Mouse (Mus musculus): ENCODE measurements at regions not wholly inside any gene's neighbourhood (a gene's known extent, or its start where the extent isn't known, plus 50 kb on each side); places are given as distances from the start of the nearest gene placed in this dataset.

- H3K27ac ChIP-seq (ENCODE audit: low read length) = peak overlapping the region; percentile 33; the same call in 1 of the 2 replicates
- H3K36me3 ChIP-seq (ENCODE audit: control insufficient read depth, insufficient read depth, low read length) = no peaks in the 10 kb centered on the region
- H3K9ac ChIP-seq (ENCODE audit: low read length) = no peak overlapping the region
- H3K4me2 ChIP-seq (ENCODE audit: low read depth, low read length) = no peak overlapping the region
- no peak for ATAC-seq (ENCODE audit: insufficient read depth, low FRiP score)
- no peak overlapping the region for H3K4me3 ChIP-seq (replicated peaks; ENCODE audit: low read length)
- peaks cover 9% of the 10 kb centered on the region for H3K27me3 ChIP-seq (ENCODE audit: control insufficient read depth, insufficient read depth, low read length)
- H3K9me3 ChIP-seq (replicated peaks; ENCODE audit: control insufficient read depth, low read length) = peaks cover 9% of the 10 kb centered on the region; the same call in 1 of the 2 replicates
- WGBS = 63% methylated on average over 9 of the region's 9 CpGs
- peaks cover 6% of the 10 kb centered on the region; the same call in 1 of the 2 replicates for H3K4me1 ChIP-seq (ENCODE audit: control insufficient read depth, insufficient read depth, low read length)
Measured at GRCm38 (mm10) chr11:114563172-114563571, 105.2 kb upstream of the Rpl38 start.

GRCm38 (mm10) chr11:114554576-114554975 lies 113.7 kb upstream of the Rpl38 start:
- ATAC-seq (ENCODE audit: insufficient read depth, low FRiP score) = no peak

GRCm38 (mm10) chr11:114553992-114554391 lies 114.3 kb upstream of the Rpl38 start:
- no peak overlapping the region for H3K9ac ChIP-seq (ENCODE audit: low read length)
- H3K36me3 ChIP-seq (ENCODE audit: control insufficient read depth, insufficient read depth, low read length) = no peaks in the 10 kb centered on the region
- H3K4me3 ChIP-seq (replicated peaks; ENCODE audit: low read length) = no peak overlapping the region
- no peaks in the 10 kb centered on the region for H3K27me3 ChIP-seq (ENCODE audit: control insufficient read depth, insufficient read depth, low read length)
- no peaks in the 10 kb centered on the region for H3K9me3 ChIP-seq (replicated peaks; ENCODE audit: control insufficient read depth, low read length)
- no peak overlapping the region for H3K27ac ChIP-seq (ENCODE audit: low read length)
- no peak overlapping the region for H3K4me2 ChIP-seq (ENCODE audit: low read depth, low read length)
- 32% methylated on average over 13 of the region's 13 CpGs for whole genome bisulfite sequencing
- no peaks in the 10 kb centered on the region for H3K4me1 ChIP-seq (ENCODE audit: control insufficient read depth, insufficient read depth, low read length)
- no peak for ATAC-seq (ENCODE audit: insufficient read depth, low FRiP score)

More at GRCm38 (mm10) chr11:114554576-114554975, 113.7 kb upstream of the Rpl38 start:
- H3K9me3 ChIP-seq (replicated peaks; ENCODE audit: control insufficient read depth, low read length) = no peaks in the 10 kb centered on the region
- no peak overlapping the region for H3K4me3 ChIP-seq (replicated peaks; ENCODE audit: low read length)
- H3K4me1 ChIP-seq (ENCODE audit: control insufficient read depth, insufficient read depth, low read length) = no peaks in the 10 kb centered on the region
- H3K9ac ChIP-seq (ENCODE audit: low read length) = no peak overlapping the region
- H3K36me3 ChIP-seq (ENCODE audit: control insufficient read depth, insufficient read depth, low read length) = no peaks in the 10 kb centered on the region
- no peaks in the 10 kb centered on the region for H3K27me3 ChIP-seq (ENCODE audit: control insufficient read depth, insufficient read depth, low read length)
- H3K4me2 ChIP-seq (ENCODE audit: low read depth, low read length) = no peak overlapping the region
- H3K27ac ChIP-seq (ENCODE audit: low read length) = no peak overlapping the region
- 52% methylated on average over 5 of the region's 5 CpGs for WGBS

- ATAC-seq (ENCODE audit: insufficient read depth, low FRiP score) = no peak
- H3K9me3 ChIP-seq (replicated peaks; ENCODE audit: control insufficient read depth, low read length) = no peaks in the 10 kb centered on the region
- no peaks in the 10 kb centered on the region for H3K27me3 ChIP-seq (ENCODE audit: control insufficient read depth, insufficient read depth, low read length)
- H3K4me3 ChIP-seq (replicated peaks; ENCODE audit: low read length) = no peak overlapping the region
- H3K4me1 ChIP-seq (ENCODE audit: control insufficient read depth, insufficient read depth, low read length) = no peaks in the 10 kb centered on the region
- H3K27ac ChIP-seq (ENCODE audit: low read length) = no peak overlapping the region
- no peak overlapping the region for H3K4me2 ChIP-seq (ENCODE audit: low read depth, low read length)
- H3K36me3 ChIP-seq (ENCODE audit: control insufficient read depth, insufficient read depth, low read length) = no peaks in the 10 kb centered on the region
- H3K9ac ChIP-seq (ENCODE audit: low read length) = no peak overlapping the region
- 93% methylated on average over 7 of the region's 7 CpGs for WGBS
Measured at GRCm38 (mm10) chr11:114552176-114552575, 116.1 kb upstream of the Rpl38 start.

- Histone ChIP-seq H3K36me3 (ENCODE audit: control insufficient read depth, insufficient read depth, low read length) (no peaks in the 10 kb centered on the region), H3K9ac (ENCODE audit: low read length) (no peak overlapping the region), H3K4me3 (replicated peaks; ENCODE audit: low read length) (no peak overlapping the region), H3K4me1 (ENCODE audit: control insufficient read depth, insufficient read depth, low read length) (no peaks in the 10 kb centered on the region), H3K27me3 (ENCODE audit: control insufficient read depth, insufficient read depth, low read length) (no peaks in the 10 kb centered on the region), H3K4me2 (ENCODE audit: low read depth, low read length) (no peak overlapping the region), H3K9me3 (replicated peaks; ENCODE audit: control insufficient read depth, low read length) (no peaks in the 10 kb centered on the region), H3K27ac (ENCODE audit: low read length) (no peak overlapping the region)
- no peak for ATAC-seq (ENCODE audit: insufficient read depth, low FRiP score)
- 82% methylated on average over 4 of the region's 4 CpGs for WGBS
Measured at GRCm38 (mm10) chr11:114551262-114551661, 117.1 kb upstream of the Rpl38 start.

- no peaks in the 10 kb centered on the region for H3K27me3 ChIP-seq (ENCODE audit: control insufficient read depth, insufficient read depth, low read length)
- WGBS = 70% methylated on average over 5 of the region's 5 CpGs
- ATAC-seq (ENCODE audit: insufficient read depth, low FRiP score) = no peak
Measured at GRCm38 (mm10) chr11:114548658-114549057, 119.7 kb upstream of the Rpl38 start.

GRCm38 (mm10) chr11:114544212-114544611 lies 124.1 kb upstream of the Rpl38 start:
- Histone ChIP-seq H3K27ac (ENCODE audit: low read length) (no peak overlapping the region), H3K36me3 (ENCODE audit: control insufficient read depth, insufficient read depth, low read length) (no peaks in the 10 kb centered on the region), H3K9ac (ENCODE audit: low read length) (no peak overlapping the region), H3K4me1 (ENCODE audit: control insufficient read depth, insufficient read depth, low read length) (no peaks in the 10 kb centered on the region; the same call in 1 of the 2 replicates), H3K9me3 (replicated peaks; ENCODE audit: control insufficient read depth, low read length) (peaks cover 5% of the 10 kb centered on the region), H3K27me3 (ENCODE audit: control insufficient read depth, insufficient read depth, low read length) (no peaks in the 10 kb centered on the region), H3K4me2 (ENCODE audit: low read depth, low read length) (no peak overlapping the region), H3K4me3 (replicated peaks; ENCODE audit: low read length) (no peak overlapping the region)
- WGBS = 33% methylated on average over 3 of the region's 3 CpGs
- ATAC-seq (ENCODE audit: insufficient read depth, low FRiP score) = peak; percentile 22; the same call in 1 of the 2 replicates

More at GRCm38 (mm10) chr11:114548658-114549057, 119.7 kb upstream of the Rpl38 start:
- Histone ChIP-seq H3K4me3 (replicated peaks; ENCODE audit: low read length) (no peak overlapping the region), H3K27ac (ENCODE audit: low read length) (no peak overlapping the region), H3K4me1 (ENCODE audit: control insufficient read depth, insufficient read depth, low read length) (no peaks in the 10 kb centered on the region), H3K36me3 (ENCODE audit: control insufficient read depth, insufficient read depth, low read length) (no peaks in the 10 kb centered on the region), H3K9me3 (replicated peaks; ENCODE audit: control insufficient read depth, low read length) (no peaks in the 10 kb centered on the region), H3K4me2 (ENCODE audit: low read depth, low read length) (no peak overlapping the region), H3K9ac (ENCODE audit: low read length) (no peak overlapping the region)

GRCm38 (mm10) chr11:114542167-114542566 lies 126.2 kb upstream of the Rpl38 start:
- Histone ChIP-seq H3K4me3 (replicated peaks; ENCODE audit: low read length) (no peak overlapping the region), H3K27ac (ENCODE audit: low read length) (no peak overlapping the region), H3K27me3 (ENCODE audit: control insufficient read depth, insufficient read depth, low read length) (no peaks in the 10 kb centered on the region), H3K9me3 (replicated peaks; ENCODE audit: control insufficient read depth, low read length) (peaks cover 5% of the 10 kb centered on the region), H3K36me3 (ENCODE audit: control insufficient read depth, insufficient read depth, low read length) (no peaks in the 10 kb centered on the region), H3K9ac (ENCODE audit: low read length) (no peak overlapping the region), H3K4me2 (ENCODE audit: low read depth, low read length) (no peak overlapping the region), H3K4me1 (ENCODE audit: control insufficient read depth, insufficient read depth, low read length) (no peaks in the 10 kb centered on the region; the same call in 1 of the 2 replicates)
- ATAC-seq (ENCODE audit: insufficient read depth, low FRiP score) = no peak
- WGBS = 62% methylated on average over 8 of the region's 8 CpGs

GRCm38 (mm10) chr11:114540503-114540902 lies 127.8 kb upstream of the Rpl38 start:
- H3K9me3 ChIP-seq (replicated peaks; ENCODE audit: control insufficient read depth, low read length) = peaks cover 5% of the 10 kb centered on the region
- H3K27me3 ChIP-seq (ENCODE audit: control insufficient read depth, insufficient read depth, low read length) = no peaks in the 10 kb centered on the region
- H3K4me3 ChIP-seq (replicated peaks; ENCODE audit: low read length) = no peak overlapping the region
- H3K36me3 ChIP-seq (ENCODE audit: control insufficient read depth, insufficient read depth, low read length) = no peaks in the 10 kb centered on the region
- WGBS = 66% methylated on average over 3 of the region's 3 CpGs
- no peaks in the 10 kb centered on the region; the same call in 1 of the 2 replicates for H3K4me1 ChIP-seq (ENCODE audit: control insufficient read depth, insufficient read depth, low read length)
- no peak overlapping the region for H3K27ac ChIP-seq (ENCODE audit: low read length)
- H3K9ac ChIP-seq (ENCODE audit: low read length) = no peak overlapping the region
- H3K4me2 ChIP-seq (ENCODE audit: low read depth, low read length) = no peak overlapping the region
- ATAC-seq (ENCODE audit: insufficient read depth, low FRiP score) = no peak

Measured in stomach, embryonic 16.5 days (tissue).